Mouse (Mus musculus) myocyte (in vitro differentiated cells): ENCODE measurements around the gene Il17d. TPM values are rescaled to one million over a fixed set of nuclear protein-coding genes. Genes with fewer than 3 reads are reported as not detected.

Experiments used
- H3K27me3 ChIP-seq: one replicate; pipeline ENCODE4 v1.6.1; 2011; ENCODE audit not compliant: control insufficient read depth, insufficient read depth, insufficient read length
- H3K36me3 ChIP-seq: one replicate; pipeline ENCODE4 v1.6.1; 2011; ENCODE audit not compliant: control insufficient read depth, insufficient read depth
- H3K4me2 ChIP-seq: one replicate; pipeline ENCODE4 v1.6.1; 2011; ENCODE audit warnings: low read depth, control low read depth
- H3K4me3 ChIP-seq: one replicate; pipeline ENCODE4 v1.5.1; 2011; ENCODE audit warnings: mild to moderate bottlenecking, control low read depth, moderate library complexity
- H3K79me2 ChIP-seq: one replicate; pipeline ENCODE4 v1.6.1; 2011; ENCODE audit not compliant: control insufficient read depth, insufficient read depth
- H3ac ChIP-seq: one replicate; pipeline ENCODE4 v1.6.1; 2011; ENCODE audit not compliant: control insufficient read depth, insufficient read length
- CEBPB ChIP-seq: IDR thresholded peaks from 2 replicates; pipeline ENCODE4 v1.6.1; 2011; ENCODE audit warnings: mild to moderate bottlenecking, moderate library complexity; ENCODE audit not compliant: poor library complexity, insufficient read depth, severe bottlenecking
- E2F4 ChIP-seq: IDR thresholded peaks from one replicate; pipeline ENCODE4 v1.6.1; 2011; ENCODE audit warnings: mild to moderate bottlenecking, control low read depth, moderate library complexity; ENCODE audit not compliant: insufficient read depth
- MAX ChIP-seq: IDR thresholded peaks from one replicate; pipeline ENCODE4 v1.6.1; 2011; ENCODE audit warnings: low read depth, mild to moderate bottlenecking, control low read depth
- MYOD1 ChIP-seq, 3 experiments: IDR thresholded peaks; one replicate each; pipeline ENCODE4 v1.6.1; 2011; ENCODE audit warnings: control low read depth in 2 of 3, low read depth in 2 of 3, mild to moderate bottlenecking in 2 of 3, moderate library complexity in 1 of 3; ENCODE audit not compliant: insufficient read length in 2 of 3, control insufficient read depth in 1 of 3
- MYOG ChIP-seq, 3 experiments: IDR thresholded peaks; one replicate each; pipeline ENCODE4 v1.6.1; 2011; ENCODE audit warnings: control low read depth in 2 of 3, low read depth in 2 of 3, mild to moderate bottlenecking in 2 of 3; ENCODE audit not compliant: insufficient read length in 2 of 3, control insufficient read depth in 1 of 3, insufficient read depth in 1 of 3
- POLR2A ChIP-seq: IDR thresholded peaks from one replicate; pipeline ENCODE4 v1.6.1; 2011; ENCODE audit warnings: low read depth, mild to moderate bottlenecking, control low read depth, moderate library complexity; ENCODE audit not compliant: insufficient read length
- POLR2AphosphoS2 ChIP-seq: IDR thresholded peaks from one replicate; pipeline ENCODE4 v1.6.1; 2011; ENCODE audit warnings: low read depth, control low read depth; ENCODE audit not compliant: insufficient read length
- REST ChIP-seq: IDR thresholded peaks from one replicate; pipeline ENCODE4 v1.6.1; 2011; ENCODE audit warnings: mild to moderate bottlenecking, control low read depth, moderate library complexity; ENCODE audit not compliant: insufficient read depth, insufficient read length
- SRF ChIP-seq: IDR thresholded peaks from one replicate; pipeline ENCODE4 v1.6.1; 2011; ENCODE audit warnings: low read depth; ENCODE audit not compliant: control insufficient read depth, insufficient read length
- TCF12 ChIP-seq: IDR thresholded peaks from one replicate; pipeline ENCODE4 v1.6.1; 2011; ENCODE audit warnings: mild to moderate bottlenecking, control low read depth; ENCODE audit not compliant: poor library complexity, insufficient read depth, severe bottlenecking
- TCF3 ChIP-seq: IDR thresholded peaks from one replicate; pipeline ENCODE4 v1.6.1; 2011; ENCODE audit warnings: low read depth, control low read depth; ENCODE audit not compliant: insufficient read length
- USF1 ChIP-seq: IDR thresholded peaks from one replicate; pipeline ENCODE4 v1.6.1; 2011; ENCODE audit warnings: low read depth, mild to moderate bottlenecking, control low read depth, moderate library complexity
- polyA plus RNA-seq: library from polyadenylated mRNA; unstranded; fragments of >200 nt; fragmentation: generic; extraction: Trizol; gene quantifications from one replicate; pipeline ENCODE4 v1.2.1, GENCODE M21; 2012; ENCODE audit warnings: missing spikeins

The Il17d gene
- polyA plus RNA-seq, 1 experiment = 0.04 TPM

DNA sequence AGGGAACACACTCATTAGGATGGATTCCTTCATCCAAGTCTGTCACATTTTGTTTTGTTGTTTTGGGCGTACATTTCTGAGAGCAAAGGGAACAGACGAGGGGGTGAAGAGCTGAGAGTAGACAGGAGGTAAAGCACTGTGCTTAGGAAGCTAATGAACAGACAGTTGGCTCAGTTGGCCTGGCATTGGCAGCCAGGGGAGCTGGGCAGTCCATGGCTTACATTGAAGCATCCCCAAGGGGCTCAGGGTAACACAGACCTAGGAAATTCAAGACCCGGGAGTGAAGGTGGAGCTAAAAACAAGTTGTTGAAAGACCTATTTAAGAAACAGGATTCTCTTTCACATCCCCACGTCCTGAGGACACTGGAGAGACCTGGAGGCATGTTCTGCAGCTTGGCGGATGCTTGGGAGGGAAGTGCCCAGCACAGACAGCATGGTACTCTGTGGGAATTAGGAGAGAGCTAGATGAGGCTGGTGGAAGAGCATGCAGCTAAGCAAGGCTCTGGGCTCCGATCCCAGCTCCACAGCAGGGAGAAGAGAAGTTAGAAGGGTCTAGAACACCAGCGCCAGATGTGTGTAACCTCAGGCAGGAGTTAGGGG lies 31.0 kb downstream of the Il17d start:
- Histone ChIP-seq H3K36me3 (peaks cover 2% of the 10 kb centered on the region), H3ac (no peak overlapping the region), H3K79me2 (no peaks in the 10 kb centered on the region), H3K4me3 (no peak overlapping the region), H3K27me3 (no peaks in the 10 kb centered on the region), H3K4me2 (no peak overlapping the region)
- TF ChIP-seq TCF12 (no peak), POLR2AphosphoS2 (no peak), USF1 (no peak), MYOG (IDR thresholded peaks at IDR 0.05; ENCODE audit: control insufficient read depth in 1 of 3, insufficient read depth in 1 of 3, insufficient read length in 2 of 3, low read depth in 2 of 3) (no peak), SRF (no peak), E2F4 (no peak)

DNA sequence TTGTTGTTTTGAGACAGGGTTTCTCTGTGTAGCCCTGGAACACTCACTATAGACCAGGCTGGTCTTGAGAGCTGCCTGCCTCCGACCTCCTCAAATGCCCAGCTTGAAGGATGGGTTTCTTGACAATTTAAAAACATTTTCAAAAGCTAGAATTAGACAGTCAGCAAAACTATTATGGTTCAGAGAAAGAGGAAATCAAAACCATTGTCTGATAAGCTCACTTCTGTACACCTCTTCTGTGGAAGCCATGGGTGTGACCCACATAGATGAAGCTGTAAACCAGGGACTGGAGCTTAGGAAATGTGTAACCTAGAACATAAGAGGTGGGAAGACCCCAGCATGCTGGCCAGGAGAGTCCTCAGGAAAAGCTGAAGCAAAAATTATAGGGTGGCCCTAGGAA lies 32.3 kb downstream of the Il17d start:
- no peak overlapping the region for H3K4me2 ChIP-seq
- TF ChIP-seq MAX (no peak), CEBPB (no peak), MYOG (IDR thresholded peaks at IDR 0.05; ENCODE audit: control insufficient read depth in 1 of 3, insufficient read depth in 1 of 3, insufficient read length in 2 of 3, low read depth in 2 of 3) (no peak), SRF (no peak), POLR2A (no peak), REST (no peak), USF1 (no peak), POLR2AphosphoS2 (no peak), TCF12 (no peak), TCF3 (no peak), MYOD1 (IDR thresholded peaks at IDR 0.05; ENCODE audit: control insufficient read depth in 1 of 3, insufficient read length in 2 of 3, low read depth in 2 of 3) (no peak), E2F4 (no peak)
- no peaks in the 10 kb centered on the region for H3K79me2 ChIP-seq
- peaks cover 2% of the 10 kb centered on the region for H3K36me3 ChIP-seq
- no peak overlapping the region for H3K4me3 ChIP-seq
- no peaks in the 10 kb centered on the region for H3K27me3 ChIP-seq
- H3ac ChIP-seq = no peak overlapping the region

DNA sequence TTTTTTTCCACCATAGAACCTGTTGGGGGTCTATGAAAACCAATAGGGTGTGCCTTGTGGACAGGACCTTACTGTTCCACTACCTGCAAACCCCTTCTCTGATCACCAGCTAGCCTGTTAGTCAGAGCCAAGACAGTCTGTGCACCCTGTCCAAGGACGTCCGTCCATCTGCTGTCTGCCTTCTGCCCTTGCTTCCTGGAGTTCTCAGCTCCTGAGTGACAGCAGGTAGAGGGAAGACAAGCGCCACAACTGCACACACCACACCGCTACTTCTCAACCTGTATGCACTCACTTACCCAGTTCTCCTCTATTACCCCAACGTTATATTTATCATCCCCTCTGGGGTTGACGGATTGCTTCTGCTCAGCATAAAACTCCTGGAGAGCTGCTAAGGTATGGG lies 41.0 kb downstream of the Il17d start:
- no peaks in the 10 kb centered on the region for H3K27me3 ChIP-seq
- no peak overlapping the region for H3K4me2 ChIP-seq
- no peaks in the 10 kb centered on the region for H3K36me3 ChIP-seq
- no peak for TF ChIP-seq POLR2A
- no peak for TF ChIP-seq MYOD1 (IDR thresholded peaks at IDR 0.05; ENCODE audit: control insufficient read depth in 1 of 3, insufficient read length in 2 of 3, low read depth in 2 of 3)
- TF ChIP-seq POLR2AphosphoS2 = no peak
- TF ChIP-seq REST = no peak
- TF ChIP-seq TCF3 = no peak
- TF ChIP-seq MAX = no peak
- no peak for TF ChIP-seq USF1
- TF ChIP-seq TCF12 = no peak
- no peak for TF ChIP-seq E2F4
- no peak for TF ChIP-seq SRF
- TF ChIP-seq MYOG (IDR thresholded peaks at IDR 0.05; ENCODE audit: control insufficient read depth in 1 of 3, insufficient read depth in 1 of 3, insufficient read length in 2 of 3, low read depth in 2 of 3) = no peak
- TF ChIP-seq CEBPB = no peak
- no peak overlapping the region for H3ac ChIP-seq
- no peak overlapping the region for H3K4me3 ChIP-seq
- H3K79me2 ChIP-seq = peaks cover 2% of the 10 kb centered on the region

DNA sequence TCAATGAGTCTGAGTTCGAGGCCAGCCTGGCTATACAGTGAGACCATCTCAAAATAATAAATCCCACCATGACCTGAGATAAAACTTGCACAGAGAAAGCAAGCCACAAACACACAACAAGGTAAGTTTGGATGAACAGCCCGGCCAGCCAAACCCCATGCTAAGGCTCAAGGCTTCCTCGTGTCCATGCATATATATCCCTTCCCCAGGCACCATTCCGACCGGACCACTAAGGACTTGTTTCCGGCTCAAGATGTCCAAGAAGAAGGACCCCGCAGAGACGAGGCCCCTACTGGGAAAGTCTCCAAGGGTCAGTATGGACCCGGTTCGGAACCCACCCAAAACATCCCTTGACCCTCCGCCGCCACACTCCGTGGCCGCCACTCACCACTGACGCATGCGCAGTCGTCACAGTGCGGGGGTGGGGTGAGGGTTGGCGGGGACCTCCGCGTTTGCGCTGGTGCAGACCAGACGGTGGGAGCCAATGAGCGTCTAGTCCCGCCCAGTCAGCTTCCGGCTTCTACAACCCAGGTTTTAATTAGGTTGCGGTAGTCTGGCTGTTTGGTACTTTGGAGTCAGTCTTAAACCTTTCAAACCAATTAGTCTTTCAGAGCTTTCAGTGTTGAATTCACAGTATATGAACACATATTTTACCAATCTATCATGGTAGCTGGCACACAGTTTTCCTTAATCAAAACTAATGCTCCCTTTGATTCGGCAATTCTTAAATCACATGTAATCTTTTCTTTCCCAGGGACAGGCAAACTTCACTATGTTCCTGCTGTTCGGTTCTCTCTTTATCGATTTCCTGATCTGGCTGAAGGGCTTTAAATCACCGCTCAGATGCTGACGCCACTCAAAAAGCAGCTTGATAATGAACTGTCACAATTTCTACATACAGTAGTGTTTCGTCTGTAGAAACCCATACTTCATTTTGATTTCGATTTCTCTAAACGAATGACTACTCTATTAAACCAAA lies 46.9 kb downstream of the Il17d start, which contains the start of gene Eef1akmt1:
TSS of gene Eef1akmt1 (minus strand) at position 458 of the 979 bp plus-strand sequence.
- Histone ChIP-seq H3ac (peak within 1 kb of the TSS; percentile 24), H3K79me2 (peaks cover 7% of the 10 kb centered on the region), H3K4me3 (peak within 1 kb of the TSS; percentile 54), H3K36me3 (peaks cover under 1% of the 10 kb centered on the region), H3K4me2 (peak within 1 kb of the TSS; percentile 78), H3K27me3 (no peaks in the 10 kb centered on the region)
- TF ChIP-seq POLR2AphosphoS2 = peak; percentile 99
- TF ChIP-seq REST = peak; percentile 39
- no peak for TF ChIP-seq CEBPB
- TF ChIP-seq TCF3 = no peak
- no peak for TF ChIP-seq MYOG (IDR thresholded peaks at IDR 0.05; ENCODE audit: control insufficient read depth in 1 of 3, insufficient read depth in 1 of 3, insufficient read length in 2 of 3, low read depth in 2 of 3)
- peak; percentile 18 for TF ChIP-seq SRF
- TF ChIP-seq POLR2A = peak; percentile 100
- peak in 1 of 3 experiments; percentile 19 for TF ChIP-seq MYOD1 (IDR thresholded peaks at IDR 0.05; ENCODE audit: control insufficient read depth in 1 of 3, insufficient read length in 2 of 3, low read depth in 2 of 3)
